Comparison of ENCODE assay signal across 16 mouse cellular contexts in the genomic region with DNA sequence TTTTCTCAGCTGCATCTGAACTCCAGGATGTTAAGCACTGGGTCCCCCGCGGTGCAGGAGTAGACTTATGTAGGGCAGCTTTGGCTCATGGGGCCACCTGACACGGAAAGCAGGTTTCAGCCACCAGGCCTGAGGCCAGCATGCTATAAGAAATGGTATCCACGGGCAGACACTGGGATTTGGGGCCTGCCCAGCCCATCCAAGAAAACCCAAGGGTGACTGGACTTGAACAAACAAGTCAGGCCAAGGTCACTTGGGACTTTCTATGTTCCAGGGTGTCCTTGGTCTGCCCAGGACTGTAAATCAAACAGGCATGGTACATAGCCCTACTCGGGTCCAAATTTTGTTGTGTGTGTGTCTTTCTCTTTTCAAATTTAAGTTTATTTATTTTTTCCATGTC. TPM values are rescaled to one million over a fixed set of nuclear protein-coding genes. Genes with fewer than 3 reads are reported as not detected.
DNase-seq lines count a peak whose midpoint lies in the region; ATAC-seq and TF ChIP-seq lines count a peak whose summit lies in the region.
"Had no signal": no experiment of that assay in that cellular context is flagged by ENCODE, and none has a peak within 500 bp of the region (broad histone marks: within the 10 kb centered on the region; RNA-seq: fewer than 3 reads in every experiment).

No protein-coding gene starts in this region.

- no peak overlapping the region for H3K9ac ChIP-seq in forebrain, embryonic 13.5 days
- H3K9ac ChIP-seq in heart, embryonic 15.5 days, result no peak overlapping the region
- no peak overlapping the region for H3K9ac ChIP-seq in ES-Bruce4 (ENCODE audit: low read depth, poor library complexity, severe bottlenecking)
- H3K9ac ChIP-seq: hindbrain, embryonic 14.5 days; liver, embryonic 15.5 days; neural tube, embryonic 15.5 days had no signal

- no peaks in the 10 kb centered on the region for H3K36me3 ChIP-seq in forebrain, embryonic 10.5 days (replicated peaks)
- no peaks in the 10 kb centered on the region for H3K36me3 ChIP-seq in forebrain, embryonic 13.5 days (ENCODE audit: poor library complexity, severe bottlenecking)
- H3K36me3 ChIP-seq in heart, embryonic 15.5 days, result no peaks in the 10 kb centered on the region
- no peaks in the 10 kb centered on the region for H3K36me3 ChIP-seq in ES-Bruce4 (ENCODE audit: control insufficient read depth, insufficient read depth, low read length, poor library complexity, severe bottlenecking)
- H3K36me3 ChIP-seq: liver, embryonic 15.5 days; neural tube, embryonic 15.5 days had no signal

- no peaks in the 10 kb centered on the region; the same call in 1 of the 2 replicates for H3K9me3 ChIP-seq in forebrain, embryonic 10.5 days
- H3K9me3 ChIP-seq in forebrain, embryonic 13.5 days (replicated peaks), result no peaks in the 10 kb centered on the region
- no peaks in the 10 kb centered on the region for H3K9me3 ChIP-seq in heart, embryonic 15.5 days (replicated peaks)
- H3K9me3 ChIP-seq in ES-Bruce4 (replicated peaks; ENCODE audit: control insufficient read depth, insufficient read depth, low read length, poor library complexity, severe bottlenecking), result no peaks in the 10 kb centered on the region
- H3K9me3 ChIP-seq: liver, embryonic 15.5 days; neural tube, embryonic 15.5 days had no signal

- H3K4me1 ChIP-seq in forebrain, embryonic 10.5 days, result peaks cover 82% of the 10 kb centered on the region
- H3K4me1 ChIP-seq in forebrain, embryonic 13.5 days, result peaks cover 36% of the 10 kb centered on the region
- H3K4me1 ChIP-seq in heart, embryonic 15.5 days (replicated peaks), result peaks cover 69% of the 10 kb centered on the region
- peaks cover 12% of the 10 kb centered on the region for H3K4me1 ChIP-seq in ES-Bruce4 (ENCODE audit: control insufficient read depth, insufficient read depth, low read length)

- H3K4me3 ChIP-seq in forebrain, embryonic 10.5 days, result no peak overlapping the region
- no peak overlapping the region for H3K4me3 ChIP-seq in forebrain, embryonic 13.5 days
- no peak overlapping the region for H3K4me3 ChIP-seq in heart, embryonic 15.5 days
- no peak overlapping the region for H3K4me3 ChIP-seq in ES-Bruce4 (ENCODE audit: low read depth, low read length)
- H3K4me3 ChIP-seq: liver, embryonic 15.5 days; myocyte; neural tube, embryonic 15.5 days had no signal

- H3K4me2 ChIP-seq in forebrain, embryonic 13.5 days, result no peak overlapping the region
- peak overlapping the region; percentile 58 for H3K4me2 ChIP-seq in heart, embryonic 15.5 days
- H3K4me2 ChIP-seq: hindbrain, embryonic 14.5 days; liver, embryonic 15.5 days; neural tube, embryonic 15.5 days had no signal

- peaks cover 37% of the 10 kb centered on the region for H3K27me3 ChIP-seq in forebrain, embryonic 10.5 days (ENCODE audit: poor library complexity, severe bottlenecking)
- H3K27me3 ChIP-seq in forebrain, embryonic 13.5 days, result no peaks in the 10 kb centered on the region
- no peaks in the 10 kb centered on the region for H3K27me3 ChIP-seq in heart, embryonic 15.5 days
- H3K27me3 ChIP-seq in ES-Bruce4 (ENCODE audit: control insufficient read depth, insufficient read depth, low read length, poor library complexity, severe bottlenecking), result no peaks in the 10 kb centered on the region
- H3K27me3 ChIP-seq: liver, embryonic 15.5 days; neural tube, embryonic 15.5 days had no signal

- WGBS in forebrain, embryonic 10.5 days, result 44% methylated on average over 5 of the region's 5 CpGs
- 43% methylated on average over 5 of the region's 5 CpGs for WGBS in forebrain, embryonic 13.5 days
- WGBS in heart, embryonic 15.5 days, result 57% methylated on average over 5 of the region's 5 CpGs

- 0 out of 2 replicates have a peak overlapping the region, but pooled peaks have one; percentile 49 for H3K27ac ChIP-seq in forebrain, embryonic 10.5 days
- no peak overlapping the region for H3K27ac ChIP-seq in forebrain, embryonic 13.5 days
- H3K27ac ChIP-seq in heart, embryonic 15.5 days, result peak overlapping the region; percentile 97
- peak overlapping the region; percentile 66 for H3K27ac ChIP-seq in ES-Bruce4 (ENCODE audit: insufficient read depth, low read length)
- H3K27ac ChIP-seq: hindbrain, embryonic 14.5 days; liver, embryonic 15.5 days; neural tube, embryonic 15.5 days had no signal

- no peak for TF ChIP-seq CTCF in ES-Bruce4 (IDR thresholded peaks at IDR 0.05; ENCODE audit: low read depth, low read length)

- ATAC-seq in forebrain, embryonic 13.5 days, result no peak
- no peak for ATAC-seq in heart, embryonic 15.5 days (replicated peaks; ENCODE audit: insufficient number of reproducible peaks, insufficient read depth, low FRiP score, low read depth)
- ATAC-seq: intestine, postnatal 0 days; lung, postnatal 0 days had no signal

- TF ChIP-seq POLR2A in ES-Bruce4 (IDR thresholded peaks at IDR 0.05; ENCODE audit: insufficient read depth, low read length), result no peak

- no peak for TF ChIP-seq EP300 in ES-Bruce4 (IDR thresholded peaks at IDR 0.05; ENCODE audit: insufficient read depth, low read depth, low read length)

- intact Hi-C loops in heart, postnatal 14 days (cut with DNase I), result loop anchor here (5.0 kb wide), 1 partner anchor 55 kb away; no protein-coding TSS in a partner anchor

- DNase-seq in forebrain, embryonic 10.5 days (ENCODE audit: extremely low spot score, low spot score), result no peak
- no peak for DNase-seq in heart, postnatal 14 days
- peak; percentile 62 to 63 for DNase-seq in adrenal gland, postnatal 36 days
- no peak for DNase-seq in testis, postnatal 14 days (ENCODE audit: low spot score)
- DNase-seq: cerebellum, adult 9-11 months; midbrain, embryonic 14.5 days; thymus, postnatal 4 days had no signal

RNA-seq across cellular contexts. Expression of gene Slc38a10, which starts 15.9 kb away (rescaled TPM):
- polyA plus RNA-seq in forebrain, embryonic 10.5 days (2016; fragmentation: Nextera tagmentation; extraction: Ambion mirVana), result 90.6 and 93.2 TPM in 2 replicates
- polyA plus RNA-seq in forebrain, embryonic 13.5 days (2015; fragmentation: Nextera tagmentation; extraction: Ambion mirVana), result 76.8 and 92.2 TPM in 2 replicates
- 77.5 and 91.4 TPM in 2 replicates for polyA plus RNA-seq in heart, embryonic 15.5 days (2015; fragmentation: Nextera tagmentation; extraction: Ambion mirVana)
- 10 to 100 TPM; 78.7 to 83.5 TPM for total RNA-seq in heart, postnatal 14 days (2021)
- 44.0 and 50.3 TPM in 2 replicates for polyA plus RNA-seq in ES-Bruce4 (2011; ENCODE audit: insufficient read depth, insufficient read length, low read depth, missing spikeins)
- 100 to 1,000 TPM; 156 to 163 TPM for total RNA-seq in adrenal gland, postnatal 36 days (2021)

Comparison
In these comparisons a context has a peak if more than half of its experiments do, and no peak if none do; other contexts are left out.
1. DNase-seq: peak in adrenal gland, postnatal 36 days (2 of 2); none in forebrain, embryonic 10.5 days (single experiment), heart, postnatal 14 days (0 of 2) and testis, postnatal 14 days (single experiment).